22 mouse cellular contexts compared by ENCODE assay signal in genomic region chr3:50456564-50456963, GRCm38 (mm10). TPM values are rescaled to one million over a fixed set of nuclear protein-coding genes. Genes with fewer than 3 reads are reported as not detected.
DNase-seq lines count a peak whose midpoint lies in the region; ATAC-seq lines count a peak whose summit lies in the region.
"Had no signal": no experiment of that assay in that cellular context is flagged by ENCODE, and none has a peak within 500 bp of the region (broad histone marks: within the 10 kb centered on the region; RNA-seq: fewer than 3 reads in every experiment).

No protein-coding gene starts in this region.

- H3K36me3 ChIP-seq in hindbrain, embryonic 14.5 days (replicated peaks; ENCODE audit: control insufficient read depth, insufficient read depth) = no peaks in the 10 kb centered on the region
- no peaks in the 10 kb centered on the region for H3K36me3 ChIP-seq in hindbrain, embryonic 16.5 days (ENCODE audit: control insufficient read depth, insufficient read depth, low read length)
- no peaks in the 10 kb centered on the region for H3K36me3 ChIP-seq in neural tube, embryonic 15.5 days
- H3K36me3 ChIP-seq: embryonic facial prominence, embryonic 12.5 days; forebrain, embryonic 15.5 days; heart, embryonic 10.5 days; hindbrain, embryonic 10.5 days; limb, embryonic 15.5 days; liver, embryonic 15.5 days; midbrain, embryonic 10.5 days had no signal

- H3K4me2 ChIP-seq in hindbrain, embryonic 14.5 days (replicated peaks) = no peak overlapping the region
- H3K4me2 ChIP-seq in hindbrain, embryonic 16.5 days (ENCODE audit: low read length) = no peak overlapping the region
- H3K4me2 ChIP-seq in neural tube, embryonic 15.5 days = no peak overlapping the region
- H3K4me2 ChIP-seq: embryonic facial prominence, embryonic 12.5 days; forebrain, embryonic 15.5 days; limb, embryonic 15.5 days; liver, embryonic 15.5 days had no signal

- H3K27ac ChIP-seq in hindbrain, embryonic 14.5 days = no peak overlapping the region
- H3K27ac ChIP-seq in hindbrain, embryonic 16.5 days (ENCODE audit: low read depth, low read length) = no peak overlapping the region
- no peak overlapping the region for H3K27ac ChIP-seq in neural tube, embryonic 15.5 days (replicated peaks)
- H3K27ac ChIP-seq: embryonic facial prominence, embryonic 12.5 days; forebrain, embryonic 15.5 days; heart, embryonic 10.5 days; hindbrain, embryonic 10.5 days; limb, embryonic 15.5 days; liver, embryonic 15.5 days; macrophage; midbrain, embryonic 10.5 days had no signal

- H3K9me3 ChIP-seq in hindbrain, embryonic 14.5 days (ENCODE audit: control insufficient read depth, low read length) = no peaks in the 10 kb centered on the region
- H3K9me3 ChIP-seq in hindbrain, embryonic 16.5 days (ENCODE audit: control insufficient read depth, low read length) = no peaks in the 10 kb centered on the region
- H3K9me3 ChIP-seq in neural tube, embryonic 15.5 days (replicated peaks) = no peaks in the 10 kb centered on the region
- H3K9me3 ChIP-seq: embryonic facial prominence, embryonic 12.5 days; forebrain, embryonic 15.5 days; heart, embryonic 10.5 days; hindbrain, embryonic 10.5 days; limb, embryonic 15.5 days; liver, embryonic 15.5 days; midbrain, embryonic 10.5 days had no signal

- ATAC-seq in hindbrain, embryonic 14.5 days (ENCODE audit: low FRiP score) = no peak
- no peak for ATAC-seq in hindbrain, embryonic 16.5 days
- ATAC-seq in neural tube, embryonic 15.5 days (ENCODE audit: low FRiP score) = no peak
- ATAC-seq: activated CD4-positive, CD25-positive, alpha-beta regulatory T cell, adult 4 months; forebrain, embryonic 15.5 days had no signal

- H3K4me3 ChIP-seq in hindbrain, embryonic 14.5 days (replicated peaks; ENCODE audit: low read length) = no peak overlapping the region
- no peak overlapping the region for H3K4me3 ChIP-seq in hindbrain, embryonic 16.5 days (ENCODE audit: low read length)
- no peak overlapping the region for H3K4me3 ChIP-seq in neural tube, embryonic 15.5 days (replicated peaks)
- H3K4me3 ChIP-seq: embryonic facial prominence, embryonic 12.5 days; forebrain, embryonic 15.5 days; heart, embryonic 10.5 days; hindbrain, embryonic 10.5 days; limb, embryonic 15.5 days; liver, embryonic 15.5 days; midbrain, embryonic 10.5 days had no signal

- 51% methylated on average over 4 of the region's 4 CpGs for WGBS in hindbrain, embryonic 14.5 days
- 60% methylated on average over 4 of the region's 4 CpGs for WGBS in hindbrain, embryonic 16.5 days
- 77% methylated on average over 4 of the region's 4 CpGs for WGBS in neural tube, embryonic 15.5 days

- H3K9ac ChIP-seq in hindbrain, embryonic 14.5 days = no peak overlapping the region
- H3K9ac ChIP-seq in hindbrain, embryonic 16.5 days (ENCODE audit: low read depth, low read length) = no peak overlapping the region
- no peak overlapping the region for H3K9ac ChIP-seq in neural tube, embryonic 15.5 days (replicated peaks)
- H3K9ac ChIP-seq: embryonic facial prominence, embryonic 12.5 days; forebrain, embryonic 15.5 days; limb, embryonic 15.5 days; liver, embryonic 15.5 days had no signal

- no peaks in the 10 kb centered on the region for H3K4me1 ChIP-seq in hindbrain, embryonic 14.5 days (replicated peaks; ENCODE audit: control insufficient read depth, insufficient read depth, low read length)
- H3K4me1 ChIP-seq in hindbrain, embryonic 16.5 days (ENCODE audit: control insufficient read depth, insufficient read depth, low read depth, low read length) = no peaks in the 10 kb centered on the region
- no peaks in the 10 kb centered on the region for H3K4me1 ChIP-seq in neural tube, embryonic 15.5 days
- H3K4me1 ChIP-seq: embryonic facial prominence, embryonic 12.5 days; forebrain, embryonic 15.5 days; heart, embryonic 10.5 days; hindbrain, embryonic 10.5 days; limb, embryonic 15.5 days; liver, embryonic 15.5 days; midbrain, embryonic 10.5 days had no signal

- DNase-seq in hindbrain, embryonic 14.5 days (ENCODE audit: low spot score) = peak; percentile 16
- peak; percentile 82 for DNase-seq in 3T3-L1 (ENCODE audit: low read depth, low spot score)
- peak; percentile 26 for DNase-seq in NIH3T3 (ENCODE audit: low read depth)
- peak; percentile 76 for DNase-seq in gonadal fat pad, adult 2 months (ENCODE audit: low read depth)
- DNase-seq in cerebellum, adult 18-20 months = no peak
- DNase-seq in cerebellum, postnatal 14 days = no peak
- DNase-seq: cerebellum, adult 2 months; gastrocnemius, postnatal 36 days; kidney, adult 9 months; layer of hippocampus, postnatal 36 days; thymus, postnatal 25 days had no signal

- no peaks in the 10 kb centered on the region for H3K27me3 ChIP-seq in hindbrain, embryonic 14.5 days (ENCODE audit: control insufficient read depth, insufficient read depth, low read length)
- H3K27me3 ChIP-seq in hindbrain, embryonic 16.5 days (replicated peaks; ENCODE audit: control insufficient read depth, insufficient read depth, low read length) = no peaks in the 10 kb centered on the region
- H3K27me3 ChIP-seq in neural tube, embryonic 15.5 days (replicated peaks) = no peaks in the 10 kb centered on the region
- H3K27me3 ChIP-seq: embryonic facial prominence, embryonic 12.5 days; forebrain, embryonic 15.5 days; limb, embryonic 15.5 days; liver, embryonic 15.5 days had no signal

RNA-seq across cellular contexts. Expression of gene Slc7a11, which starts 13.2 kb away (rescaled TPM):
- 6.0 and 6.3 TPM in 2 replicates for polyA plus RNA-seq in hindbrain, embryonic 14.5 days (2014; fragmentation: Nextera tagmentation; extraction: Ambion mirVana)
- polyA plus RNA-seq in hindbrain, embryonic 16.5 days (2015; fragmentation: Nextera tagmentation; extraction: Ambion mirVana) = 3.4 and 3.8 TPM in 2 replicates
- polyA plus RNA-seq in gonadal fat pad, adult 2 months (2012; rRNA removed) = 10.4 and 12.3 TPM in 2 replicates
- 3.0 and 3.1 TPM in 2 replicates for polyA plus RNA-seq in neural tube, embryonic 15.5 days (2015; fragmentation: Nextera tagmentation; extraction: Ambion mirVana)

Comparison
In these comparisons a context has a peak if more than half of its experiments do, and no peak if none do; other contexts are left out.
1. DNase-seq: peak in hindbrain, embryonic 14.5 days (single experiment), 3T3-L1 (single experiment), NIH3T3 (single experiment) and gonadal fat pad, adult 2 months (single experiment); none in cerebellum, adult 18-20 months (0 of 2) and cerebellum, postnatal 14 days (0 of 2).